Mouse (Mus musculus): ENCODE results near the gene 4933405L10Rik. TPM values are rescaled to one million over a fixed set of nuclear protein-coding genes. Genes with fewer than 3 reads are reported as not detected.

4933405L10Rik gene
- total RNA-seq (2022) = not detected

- DNase-seq = peak; percentile 86
Observed at GRCm38 (mm10) chr8:105707498-105708403, at the start of gene 4933405L10Rik, which contains the start of gene Enkd1. Gene 4933405L10Rik, plus strand, starts transcription at chr8:105707655. Gene Enkd1, minus strand, starts transcription at chr8:105708210.

GRCm38 (mm10) chr8:105661167-105661566 is 46.3 kb upstream of the 4933405L10Rik start:
- no peak for DNase-seq

- DNase-seq = no peak
Observed at GRCm38 (mm10) chr8:105677891-105678290, 29.6 kb upstream of the 4933405L10Rik start.

- DNase-seq = no peak
Observed at GRCm38 (mm10) chr8:105685325-105685724, 22.1 kb upstream of the 4933405L10Rik start.

- no peak for DNase-seq
Observed at GRCm38 (mm10) chr8:105685796-105686308, 21.6 kb upstream of the 4933405L10Rik start, which contains the start of gene Carmil2. Gene Carmil2, plus strand, starts transcription at chr8:105686274.

- no peak for DNase-seq
Observed at GRCm38 (mm10) chr8:105686551-105686950, 20.9 kb upstream of the 4933405L10Rik start.

GRCm38 (mm10) chr8:105687512-105687911 is 19.9 kb upstream of the 4933405L10Rik start:
- DNase-seq = no peak

GRCm38 (mm10) chr8:105688242-105688752 is 19.2 kb upstream of the 4933405L10Rik start:
- DNase-seq = no peak

GRCm38 (mm10) chr8:105689256-105689982 is 18.0 kb upstream of the 4933405L10Rik start:
- no peak for DNase-seq

GRCm38 (mm10) chr8:105689983-105690360 is 17.5 kb upstream of the 4933405L10Rik start:
- DNase-seq = no peak

GRCm38 (mm10) chr8:105690978-105691377 is 16.5 kb upstream of the 4933405L10Rik start:
- DNase-seq = no peak

GRCm38 (mm10) chr8:105692449-105693182 is 14.8 kb upstream of the 4933405L10Rik start:
- DNase-seq = no peak

GRCm38 (mm10) chr8:105693648-105694047 is 13.8 kb upstream of the 4933405L10Rik start:
- DNase-seq = no peak

GRCm38 (mm10) chr8:105694051-105694799 is 13.2 kb upstream of the 4933405L10Rik start:
- no peak for DNase-seq

- DNase-seq = no peak
Observed at GRCm38 (mm10) chr8:105695080-105695780, 12.2 kb upstream of the 4933405L10Rik start.

- DNase-seq = no peak
Observed at GRCm38 (mm10) chr8:105697196-105697780, 10.2 kb upstream of the 4933405L10Rik start.

- DNase-seq = no peak
Observed at GRCm38 (mm10) chr8:105698734-105699133, 8.7 kb upstream of the 4933405L10Rik start.

- no peak for DNase-seq
Observed at GRCm38 (mm10) chr8:105699488-105700215, 7.8 kb upstream of the 4933405L10Rik start.

GRCm38 (mm10) chr8:105700566-105700965 is 6.9 kb upstream of the 4933405L10Rik start:
- DNase-seq = no peak

Measured in adrenal gland, adult 8-10 months (tissue).